Mouse (Mus musculus) kidney, postnatal 4 days (tissue): ENCODE results near the gene Fopnl.

Experiments used
- DNase-seq, 2 experiments: peaks; one replicate each; pipeline ENCODE4 v3.0.0; 2021; ENCODE audit warnings: mixed read lengths in 2 of 2

The Fopnl gene

DNA sequence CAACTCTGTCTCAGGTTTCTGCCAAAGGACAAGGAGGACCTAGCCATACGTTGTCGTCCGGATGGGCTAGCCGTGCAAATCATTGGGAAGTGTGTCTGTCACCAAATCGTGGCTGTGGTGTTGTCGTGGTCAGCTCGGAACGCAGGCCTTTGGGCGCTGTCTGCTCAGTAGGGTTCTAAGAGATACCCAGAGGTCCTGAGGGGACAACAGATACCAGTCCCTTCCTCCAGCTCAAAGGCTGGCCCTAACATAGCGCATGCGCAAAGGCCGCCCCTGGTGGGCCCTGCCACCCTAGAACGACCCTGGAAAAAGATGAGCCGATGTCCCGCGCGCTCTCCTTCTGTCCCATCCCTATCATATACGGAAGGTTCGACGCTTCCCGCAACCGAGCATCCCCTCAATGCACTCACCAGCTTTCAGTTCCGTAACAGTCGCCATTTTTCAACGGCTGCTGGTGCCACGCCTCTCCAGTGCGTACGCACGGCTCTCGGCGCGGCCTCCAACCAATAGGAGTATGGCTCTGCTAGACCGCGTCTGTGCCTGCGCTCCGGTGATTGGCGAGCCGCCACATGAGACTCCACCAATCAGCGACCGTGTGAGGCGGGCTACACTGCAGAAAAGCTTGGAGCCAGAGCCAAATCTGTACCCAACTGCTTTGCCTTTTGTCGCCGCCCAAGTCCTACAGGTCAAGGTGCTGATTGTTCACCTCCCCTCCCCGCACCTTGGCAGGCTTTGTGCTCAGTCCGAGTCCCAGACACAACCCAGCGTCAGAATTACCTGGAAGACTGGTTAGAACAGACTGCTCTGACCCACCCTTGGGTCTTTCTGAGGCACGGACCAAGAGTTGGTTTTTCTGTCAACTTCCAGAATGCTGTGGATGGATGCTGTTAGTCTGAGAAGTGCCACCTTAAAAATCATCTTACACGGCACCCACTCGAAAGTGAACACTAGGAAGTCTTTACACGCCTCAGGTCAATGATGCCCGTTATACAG is at the start of gene Fopnl:
Gene Fopnl, minus strand, starts transcription at position 522 of the 993 bp plus-strand sequence.
- peak; percentile 98 to 99 for DNase-seq

DNA sequence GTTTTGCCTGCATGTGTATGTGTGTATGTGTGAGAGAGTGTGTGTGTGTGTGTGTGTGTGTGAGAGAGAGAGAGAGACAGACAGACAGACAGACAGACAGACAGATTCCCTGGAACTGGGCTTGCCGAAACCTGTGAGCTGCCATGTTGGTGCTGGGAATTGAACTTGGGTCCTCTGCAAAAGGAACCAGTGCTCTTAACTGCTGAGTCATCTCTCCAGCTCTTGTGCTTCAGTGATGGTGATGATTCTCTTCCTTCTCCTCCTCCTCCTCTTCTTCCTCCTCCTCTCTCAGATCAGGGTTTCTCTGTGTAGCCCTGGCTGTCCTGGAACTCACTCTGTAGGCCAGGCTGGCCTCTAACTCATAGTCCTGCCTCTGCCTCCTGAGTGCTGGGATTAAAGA is 48.8 kb upstream of the Fopnl start:
- no peak for DNase-seq

DNA sequence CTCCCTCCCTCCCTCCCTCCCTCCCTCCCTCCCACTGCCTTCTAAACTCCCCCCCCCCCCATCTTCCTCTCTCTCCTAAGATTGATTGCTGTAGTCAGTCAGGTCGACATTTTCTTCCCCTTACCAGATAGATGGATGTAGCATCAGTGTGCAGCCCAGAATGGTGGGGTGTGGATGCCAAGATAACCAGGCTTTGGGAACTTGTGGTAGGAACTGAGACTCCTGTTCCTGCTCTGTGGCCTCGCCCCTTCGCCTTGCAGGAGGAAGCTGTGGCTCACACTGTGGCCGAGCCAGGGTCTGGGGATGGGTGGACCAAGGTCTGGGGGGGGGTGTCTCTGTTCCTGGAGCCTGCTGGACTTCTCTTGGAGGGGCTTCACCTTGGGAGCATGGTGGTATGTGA is 48.3 kb upstream of the Fopnl start:
- DNase-seq = no peak

DNA sequence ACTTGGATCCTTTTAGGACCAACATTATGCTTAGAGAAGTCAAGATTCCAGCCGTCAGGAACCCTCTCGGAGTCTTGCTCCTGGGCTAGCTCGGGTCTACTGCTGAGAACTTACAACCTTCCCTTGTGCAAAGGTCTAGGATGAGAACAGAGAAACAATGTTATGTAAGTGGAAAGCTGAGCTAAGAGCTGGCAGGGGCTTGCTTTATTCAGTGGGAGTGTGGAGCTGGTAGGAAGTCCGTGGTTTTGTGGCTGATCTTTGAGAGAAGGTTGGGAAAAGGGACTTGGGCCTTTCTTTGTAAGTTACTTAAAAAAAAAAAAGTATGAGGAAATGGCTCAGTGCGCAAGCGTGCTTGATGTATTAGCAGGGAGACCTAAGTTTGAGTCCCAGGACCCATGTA is 46.9 kb upstream of the Fopnl start:
- DNase-seq = no peak

DNA sequence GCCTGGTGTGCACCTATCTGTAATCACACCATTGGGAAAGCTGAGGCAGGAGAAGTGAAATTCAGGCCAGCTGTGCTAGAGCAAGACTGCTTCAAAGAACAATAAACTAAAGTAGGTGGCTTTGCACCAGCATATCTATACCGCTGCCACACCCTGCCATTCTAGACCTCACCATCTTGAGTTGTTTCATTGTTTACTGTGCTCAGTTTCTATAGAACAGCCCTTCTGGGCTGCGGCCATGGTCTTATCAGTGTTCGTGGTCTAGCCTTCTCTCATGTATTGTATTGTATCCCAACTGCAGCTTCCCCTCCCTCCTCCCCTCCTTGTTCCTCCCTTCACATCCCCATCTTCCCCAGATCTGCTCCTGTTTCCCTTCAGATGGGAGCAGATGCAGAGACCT is 46.3 kb upstream of the Fopnl start:
- no peak for DNase-seq

DNA sequence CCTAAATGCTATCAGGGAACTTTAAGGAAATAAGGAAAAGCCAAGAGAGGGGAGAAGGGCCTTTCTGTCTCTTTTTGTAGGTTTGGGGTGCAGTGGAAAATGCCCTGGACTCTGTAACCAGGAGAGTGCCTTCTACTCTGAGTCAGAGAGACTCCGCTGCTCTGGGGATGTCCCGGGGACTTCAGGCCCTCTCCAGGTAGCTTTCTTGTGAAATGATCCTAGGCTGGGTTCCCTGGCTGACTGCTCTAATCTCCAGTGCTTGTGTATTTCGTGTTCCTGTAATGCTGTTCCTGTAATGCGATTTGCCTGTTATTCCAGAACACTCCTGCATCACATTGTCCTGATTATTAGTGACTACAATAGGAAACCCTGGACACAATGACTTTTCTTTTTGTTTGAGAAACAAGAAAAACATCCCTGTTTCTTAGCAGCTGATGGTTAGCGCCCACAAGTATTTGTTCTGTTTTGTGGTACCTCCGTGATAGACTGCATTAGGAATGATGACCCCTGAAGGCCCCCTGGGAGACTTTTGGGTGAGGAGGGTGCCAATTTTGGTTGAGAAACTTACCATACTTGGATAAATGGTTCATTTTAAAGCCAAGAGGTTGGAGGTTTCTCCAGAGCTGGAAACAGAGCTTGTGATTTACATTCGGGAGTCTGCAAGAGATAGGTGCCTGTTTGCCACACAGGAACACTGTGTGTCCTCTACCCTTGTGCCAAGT is 45.1 kb upstream of the Fopnl start:
- peak; percentile 7 to 29 for DNase-seq

DNA sequence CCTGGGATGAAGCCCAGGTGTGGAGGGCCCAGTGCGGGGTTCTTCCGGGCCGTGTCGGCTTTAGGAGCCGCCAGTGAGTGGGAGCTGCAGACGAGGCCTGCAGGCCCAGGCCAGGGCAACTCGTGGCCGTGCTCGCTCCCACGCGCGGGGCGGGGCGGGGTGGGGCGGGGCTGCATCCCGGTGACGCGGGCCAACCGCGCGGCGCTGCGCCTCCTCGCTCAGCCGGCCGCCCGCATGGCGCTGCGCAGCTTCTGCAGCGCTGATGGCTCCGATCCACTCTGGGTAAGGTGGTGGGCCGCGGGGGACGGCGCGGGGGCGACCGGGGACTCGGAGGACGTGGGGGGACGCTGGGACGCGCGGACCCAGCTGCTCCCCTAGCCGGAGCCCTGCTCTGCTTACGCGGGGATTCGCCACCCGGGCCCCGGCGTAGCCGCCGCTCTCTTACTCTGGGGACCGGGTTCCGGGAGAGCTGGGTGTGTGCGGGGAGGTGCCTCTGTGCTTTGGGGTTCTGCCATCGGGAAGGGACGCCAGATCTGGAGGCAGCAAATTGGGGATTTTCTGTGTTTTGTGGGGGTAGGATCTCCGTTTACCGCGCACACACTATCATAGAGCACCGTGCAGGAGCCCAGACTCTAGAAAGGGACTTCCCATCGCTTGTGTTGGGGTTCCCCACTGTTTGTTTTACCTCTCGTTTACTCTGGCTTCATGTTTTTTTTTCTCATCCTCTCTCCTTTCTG is 44.3 kb upstream of the Fopnl start, which contains the start of gene Abcc1:
Gene Abcc1, plus strand, starts transcription at position 197 of the 737 bp plus-strand sequence.
- peak; percentile 84 to 90 for DNase-seq

DNA sequence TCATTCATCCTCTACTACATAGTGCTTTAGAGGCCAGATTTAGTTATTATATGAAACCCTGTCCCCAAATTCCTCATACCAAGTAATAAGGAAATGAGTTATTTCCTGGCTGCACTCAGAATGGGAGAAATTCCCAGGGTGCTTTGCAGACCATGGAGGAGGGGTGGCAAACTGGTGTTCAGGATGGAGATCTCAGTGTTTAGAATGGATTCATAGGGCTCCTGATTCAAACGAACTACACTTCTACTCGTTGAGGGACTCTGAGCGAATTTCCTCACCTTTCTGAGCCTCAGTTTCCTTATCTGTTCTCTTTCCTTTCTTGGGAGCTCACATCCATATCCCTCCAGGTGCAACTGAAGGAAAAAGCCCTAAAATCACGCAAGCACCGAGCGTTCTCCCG is 43.7 kb upstream of the Fopnl start:
- DNase-seq = peak; percentile 31 to 53

DNA sequence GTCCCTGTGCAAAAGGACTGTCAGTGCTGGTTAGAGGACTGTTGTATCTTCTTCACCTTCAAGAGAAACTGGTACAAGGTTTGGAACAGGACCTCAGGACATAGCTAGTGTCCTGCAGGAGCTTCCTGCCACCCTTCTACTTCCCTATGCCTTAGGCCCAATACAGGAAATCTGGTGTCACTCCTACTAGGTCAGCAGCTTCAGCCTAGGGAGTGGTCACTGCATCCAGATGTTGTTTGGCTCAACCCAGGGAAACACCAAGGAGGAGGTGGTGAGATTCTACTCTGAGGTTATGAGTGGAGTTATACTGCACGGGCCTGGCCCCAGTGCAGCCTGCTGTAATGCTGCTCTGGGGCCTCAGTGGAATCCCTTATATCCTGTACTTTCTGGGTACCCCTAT is 41.3 kb upstream of the Fopnl start:
- DNase-seq = no peak

DNA sequence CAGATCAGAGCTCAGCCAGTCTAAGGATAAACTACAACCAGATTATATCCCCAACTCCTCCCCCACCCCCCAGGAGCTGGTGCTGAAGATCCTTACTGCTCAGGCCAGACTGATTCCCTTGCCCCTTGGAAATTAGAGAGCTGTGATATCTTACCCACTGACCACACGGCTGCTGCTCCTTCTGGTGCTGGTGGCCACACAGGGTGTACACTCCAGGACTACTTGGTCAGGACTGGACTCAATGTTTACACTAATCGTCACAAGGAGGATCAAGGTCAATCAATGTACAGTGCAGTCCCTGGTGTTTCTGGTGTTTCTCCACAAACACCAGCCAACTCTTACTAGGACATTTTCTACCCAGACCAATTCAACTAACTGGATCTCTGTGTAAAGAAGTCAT is 40.7 kb upstream of the Fopnl start:
- no peak for DNase-seq

DNA sequence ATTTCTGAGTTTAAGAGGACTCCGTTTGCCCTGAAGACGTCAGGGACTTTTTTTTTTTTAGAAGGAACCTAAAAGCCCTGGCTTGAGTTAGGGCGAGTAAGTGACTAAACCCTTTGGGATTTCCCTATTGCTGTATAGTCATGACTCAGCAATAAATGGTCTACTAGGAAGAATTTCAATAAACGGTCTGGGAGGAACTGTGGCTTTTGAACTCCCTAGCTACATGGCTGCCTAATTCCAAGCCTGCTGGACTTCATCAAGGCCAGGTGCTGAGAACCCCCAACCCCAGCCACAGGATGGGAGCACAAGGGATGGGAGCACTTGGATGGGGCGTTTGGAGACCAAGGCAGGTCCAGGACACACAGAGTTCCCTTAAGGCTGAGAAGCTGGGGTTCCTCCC is 35.5 kb upstream of the Fopnl start:
- no peak for DNase-seq

DNA sequence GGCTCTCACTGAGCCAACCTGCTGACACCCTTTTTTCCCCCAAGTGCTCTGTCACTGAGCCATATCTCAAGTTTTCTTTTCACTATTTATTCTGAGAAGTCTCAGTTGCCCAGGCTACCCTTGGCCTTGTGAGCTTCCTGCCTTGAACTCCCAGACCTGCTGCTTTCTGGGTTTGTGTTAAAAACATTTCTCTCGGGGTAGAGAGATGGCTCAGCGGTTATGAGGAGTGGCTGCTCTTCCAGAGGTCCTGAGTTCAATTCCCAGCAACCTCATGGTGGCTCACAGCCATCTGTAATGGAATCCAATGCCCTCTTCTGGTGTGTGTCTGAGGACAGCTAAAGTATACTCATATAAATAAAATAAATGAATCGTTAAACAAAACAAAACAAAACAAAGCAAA is 35.0 kb upstream of the Fopnl start:
- no peak for DNase-seq

DNA sequence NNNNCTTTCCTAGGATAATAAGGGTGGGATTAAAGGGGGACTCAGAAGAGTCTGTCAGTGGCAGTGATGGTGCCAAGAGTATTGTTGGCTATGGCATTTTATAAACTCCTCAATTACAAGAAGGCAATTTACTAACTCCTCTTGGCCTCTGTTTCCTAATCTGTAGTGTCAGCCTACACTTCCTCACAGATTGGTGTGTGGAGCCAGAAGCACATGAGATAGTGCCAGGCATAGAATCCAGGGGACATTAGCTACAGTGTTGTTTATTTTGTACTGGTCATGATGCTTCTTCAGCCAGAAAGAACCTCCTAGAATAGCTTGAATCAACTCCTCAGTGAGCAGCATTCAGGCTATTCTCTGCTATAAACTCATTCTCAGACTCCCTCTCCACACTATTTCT is 34.4 kb upstream of the Fopnl start:
- no peak for DNase-seq

DNA sequence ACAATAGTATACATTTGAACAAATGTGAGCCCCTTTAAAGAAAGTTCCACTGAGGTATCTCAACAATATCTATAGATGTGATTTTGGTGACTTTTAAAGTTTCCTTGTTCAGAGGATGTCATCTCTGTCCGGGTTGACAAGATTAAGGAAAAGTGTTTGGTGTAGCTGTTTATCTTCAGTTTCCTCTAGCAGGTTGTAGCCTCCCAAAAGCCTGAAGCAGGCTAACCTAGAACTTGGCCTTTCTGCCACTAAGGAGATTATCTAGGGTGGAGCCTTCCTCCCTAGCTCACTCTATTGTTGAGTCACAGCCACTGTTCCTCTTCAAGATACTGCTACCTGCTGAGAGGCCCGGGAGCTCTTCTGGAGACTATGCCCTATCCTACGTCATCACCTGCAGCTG is 27.8 kb upstream of the Fopnl start:
- no peak for DNase-seq

DNA sequence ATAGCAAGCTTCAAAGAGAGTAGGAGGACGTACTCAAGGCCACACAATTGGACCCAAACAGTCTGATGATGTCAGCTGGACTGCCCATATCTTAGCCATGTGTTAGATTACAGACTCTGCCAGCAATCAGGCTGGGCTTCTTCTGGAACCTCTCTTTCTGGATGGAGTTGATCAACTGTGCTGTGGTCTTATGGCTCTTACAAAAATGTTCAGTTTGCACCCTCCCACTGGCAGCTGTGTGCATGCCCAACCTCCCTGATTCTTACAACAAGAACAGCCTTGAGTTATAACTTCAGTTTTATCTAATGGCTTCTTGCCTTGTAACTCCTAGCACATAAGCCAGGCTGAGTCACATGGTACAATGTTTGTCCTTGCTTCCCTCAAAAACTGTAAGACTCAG is 11.0 kb upstream of the Fopnl start:
- DNase-seq = no peak

DNA sequence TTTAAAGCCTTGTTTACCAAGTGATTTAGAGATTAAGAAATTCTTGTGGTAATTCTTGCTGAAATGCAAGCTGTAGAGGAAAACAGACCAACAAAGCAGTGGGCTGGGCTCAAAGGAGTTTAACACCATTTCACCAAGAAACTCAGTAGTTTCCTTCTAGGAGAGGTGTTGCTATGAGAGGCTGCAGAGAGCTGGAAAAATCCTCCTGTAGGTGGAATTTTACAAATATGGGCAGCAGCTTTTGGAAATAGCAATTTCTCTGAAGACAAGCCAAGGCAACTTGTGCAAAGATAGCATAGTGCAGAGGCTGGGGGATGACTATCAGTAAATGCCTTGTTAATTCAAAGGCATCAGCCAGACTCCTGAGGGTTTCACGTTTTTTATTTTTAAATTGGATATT is 3.3 kb upstream of the Fopnl start:
- no peak for DNase-seq

DNA sequence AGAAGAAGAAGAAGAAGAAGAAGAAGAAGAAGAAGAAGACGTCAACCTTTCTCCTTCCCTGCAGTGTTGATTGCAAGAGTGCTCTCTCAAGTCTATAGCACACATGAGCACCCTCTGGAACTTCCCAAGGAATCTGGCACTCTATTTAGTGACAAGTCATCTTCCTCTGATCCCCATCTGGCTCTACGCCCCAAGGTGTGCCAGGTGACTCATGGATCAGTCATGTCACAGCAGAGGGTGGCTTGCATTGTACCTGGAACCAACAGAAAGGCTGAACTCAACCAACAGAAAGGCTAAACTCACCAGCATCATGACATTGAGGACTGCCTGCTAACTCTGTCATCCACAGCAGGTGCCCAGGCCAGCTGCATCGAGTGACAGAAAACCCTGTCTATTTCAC is 2.5 kb upstream of the Fopnl start:
- no peak for DNase-seq

DNA sequence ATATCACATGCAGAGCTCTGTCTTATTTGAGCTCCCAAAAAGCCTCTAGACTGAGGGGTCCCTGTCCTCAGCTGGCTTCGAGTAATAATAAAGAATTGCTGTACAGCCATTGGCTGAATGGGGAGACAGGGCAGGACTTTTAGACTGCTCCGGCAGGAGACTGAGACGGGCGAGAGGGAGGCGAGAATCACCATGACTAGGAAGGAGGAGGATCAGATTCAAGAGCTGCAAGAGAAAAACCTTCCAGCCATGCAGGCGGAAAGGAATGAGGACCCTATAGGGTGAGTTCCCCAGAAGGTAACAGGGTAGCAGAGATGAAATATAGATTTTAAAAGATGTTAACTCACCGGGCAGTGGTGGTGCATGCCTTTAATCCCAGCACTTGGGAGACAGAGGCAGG is 4.3 kb downstream of the Fopnl start:
- no peak for DNase-seq

DNA sequence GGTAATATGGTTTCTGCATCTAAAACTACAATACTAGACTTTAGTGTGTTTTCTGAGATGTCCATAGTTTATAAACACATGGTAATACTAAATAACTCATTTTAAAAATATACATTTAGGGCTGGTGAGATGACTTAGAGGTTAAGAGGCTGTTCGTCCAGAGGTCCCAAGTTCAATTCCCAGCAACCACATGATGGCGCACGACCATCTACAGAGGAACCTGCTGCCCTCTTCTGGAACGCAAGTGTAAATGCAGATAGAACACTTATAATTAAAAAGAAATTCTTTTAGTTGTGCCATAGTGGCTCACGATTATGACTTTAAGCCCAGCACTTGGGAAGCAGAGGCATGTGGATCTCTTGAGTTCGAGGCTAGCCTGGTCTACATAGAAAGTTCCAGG is 5.8 kb downstream of the Fopnl start:
- peak; percentile 44 to 56 for DNase-seq

DNA sequence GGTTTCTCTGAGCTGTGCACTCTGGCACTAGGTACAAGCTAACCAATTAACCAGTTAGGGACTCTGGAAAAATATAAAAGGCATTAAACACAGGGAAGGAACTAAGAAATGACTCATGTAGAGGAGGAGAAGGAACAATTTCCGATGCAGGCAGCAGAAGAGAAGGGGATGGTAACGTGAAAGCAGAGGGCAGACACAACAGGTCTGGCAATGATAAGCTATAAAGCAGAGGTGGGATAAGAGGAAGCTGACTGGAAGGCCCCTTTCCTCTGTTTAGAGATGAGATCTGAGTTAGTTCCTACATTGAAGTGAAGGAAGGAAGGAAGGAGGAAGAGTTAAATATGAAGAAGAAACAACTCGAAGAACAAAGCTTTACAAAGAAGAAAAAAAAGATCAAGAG is 7.4 kb downstream of the Fopnl start:
- DNase-seq = no peak

DNA sequence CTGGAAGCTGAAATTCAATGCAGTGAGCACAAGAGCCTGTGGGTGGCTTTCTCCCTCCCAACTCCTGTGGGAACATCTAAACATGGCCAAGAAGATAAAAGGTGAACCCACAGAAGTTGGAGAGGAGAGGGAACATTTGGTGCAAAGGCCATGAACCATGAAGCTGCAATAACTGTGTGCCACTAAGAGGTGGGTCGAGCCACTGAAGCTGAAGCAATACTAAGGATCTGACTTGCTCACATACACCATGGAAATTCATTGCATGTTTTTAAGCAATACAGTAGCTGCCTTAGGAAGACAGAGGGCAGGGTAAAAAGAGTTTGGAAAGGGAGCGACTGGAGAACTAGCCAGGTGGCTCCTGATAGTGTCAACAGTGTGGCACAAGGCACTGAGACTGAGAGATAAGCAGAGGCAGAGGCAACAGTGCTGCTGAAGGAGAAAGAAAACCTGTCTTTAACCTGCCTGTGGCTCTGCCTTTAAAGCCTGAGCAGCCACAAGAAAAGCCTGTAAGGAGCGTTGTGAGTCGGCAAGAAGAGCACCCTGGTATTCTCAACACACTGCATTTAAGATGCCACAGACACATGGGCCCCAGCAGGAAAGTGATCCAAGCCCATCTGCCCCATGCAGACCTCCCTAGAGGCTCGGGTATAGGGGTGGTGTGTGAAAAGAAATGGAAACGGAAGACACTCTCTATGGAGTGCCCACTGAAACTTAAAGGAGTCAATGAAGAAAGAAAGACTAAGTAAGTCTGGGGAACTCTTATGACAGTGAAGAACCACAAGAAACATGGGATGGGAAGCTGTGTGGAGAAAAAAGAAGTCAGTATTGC is 8.7 kb downstream of the Fopnl start:
- no peak for DNase-seq

DNA sequence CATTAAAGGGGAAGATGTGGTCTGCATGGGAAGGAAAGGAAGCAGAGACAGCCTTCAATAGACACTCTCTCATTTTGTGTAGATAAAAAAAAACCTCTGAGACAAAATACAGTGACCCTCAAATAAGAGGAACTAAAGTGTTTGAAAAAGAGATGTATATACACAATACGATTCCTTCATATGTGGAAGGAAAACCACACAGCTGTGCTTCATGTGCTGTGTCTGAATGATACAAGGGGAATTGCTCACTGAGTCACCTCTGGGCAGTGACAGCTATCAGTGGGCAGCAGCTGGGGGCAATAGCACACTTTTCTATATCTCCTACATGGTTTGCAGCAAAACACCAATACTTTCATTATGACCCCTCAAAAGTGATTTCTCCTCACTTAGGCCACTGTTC is 9.8 kb downstream of the Fopnl start:
- no peak for DNase-seq
